Mouse (Mus musculus): ENCODE results near the gene March11. TPM values are rescaled to one million over a fixed set of nuclear protein-coding genes. Genes with fewer than 3 reads are reported as not detected.
A peak's percentile ranks its signal among the peaks of the same experiment; 100 is the strongest.

Gene March11
- 1.1 and 1.2 TPM in 2 replicates for polyA plus RNA-seq (2015; fragmentation: Nextera tagmentation; extraction: Ambion mirVana)

DNA sequence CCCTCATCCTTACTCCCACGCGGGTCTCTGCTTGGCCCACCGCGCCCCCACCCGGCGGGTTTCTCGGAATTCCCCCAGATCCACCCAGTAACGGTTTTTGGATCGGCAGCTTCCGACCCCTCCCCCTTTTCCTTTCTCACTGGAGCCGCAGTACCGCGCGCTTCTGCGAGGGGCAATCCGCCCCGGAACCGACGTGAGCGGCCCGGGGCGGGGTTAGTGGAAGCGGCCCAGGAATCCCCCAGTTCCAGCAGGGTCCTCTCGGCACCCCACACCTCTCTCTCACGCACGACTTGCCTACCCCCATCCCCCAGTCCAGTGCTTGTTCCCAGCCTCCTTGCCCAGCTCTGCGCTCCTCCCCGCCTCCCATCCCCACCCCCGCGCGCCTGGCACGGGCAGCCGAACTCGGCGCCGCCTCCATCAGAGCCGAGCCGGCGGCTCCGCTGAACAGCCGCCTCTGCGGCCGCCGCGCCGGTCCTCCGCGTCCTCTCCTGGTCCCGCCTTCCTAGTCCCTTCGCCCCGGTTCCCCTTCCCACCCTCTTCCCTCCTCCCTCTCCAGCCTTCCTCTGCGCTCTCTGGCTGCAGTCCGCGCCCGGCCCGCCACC is at the start of gene March11:
TSS of gene March11 (plus strand) at position 420 of the 602 bp plus-strand sequence.
- H3K27ac ChIP-seq (replicated peaks) = no peak within 1 kb of the TSS
- no peaks in the 10 kb centered on the region for H3K36me3 ChIP-seq
- 1% methylated on average over 55 of the region's 56 CpGs for WGBS

DNA sequence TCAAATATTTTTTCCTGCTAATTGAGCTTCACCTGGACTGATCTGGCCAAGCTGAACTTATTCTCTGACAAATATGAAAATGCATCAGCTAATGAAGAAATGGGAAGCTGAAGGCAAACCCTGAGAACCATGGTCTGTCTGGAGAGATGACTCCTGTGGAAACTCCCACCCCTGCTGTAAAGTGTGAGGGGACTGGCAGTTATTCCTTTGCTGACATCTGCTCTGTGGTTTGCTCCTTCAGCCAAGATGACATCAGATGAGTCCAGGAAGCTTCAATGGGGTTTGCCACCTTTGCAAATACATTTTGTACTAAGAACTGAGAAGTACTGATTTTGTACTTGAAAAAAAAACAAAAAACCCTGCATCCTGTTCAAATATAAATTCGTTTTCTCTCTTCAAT is 46.5 kb upstream of the March11 start:
- no peak overlapping the region for H3K4me2 ChIP-seq (replicated peaks)
- H3K27me3 ChIP-seq = no peaks in the 10 kb centered on the region
- H3K9me3 ChIP-seq (replicated peaks) = no peaks in the 10 kb centered on the region
- no peak overlapping the region for H3K4me3 ChIP-seq (replicated peaks)
- no peak overlapping the region for H3K9ac ChIP-seq
- H3K4me1 ChIP-seq = no peaks in the 10 kb centered on the region
- no peak for ATAC-seq (ENCODE audit: insufficient number of reproducible peaks, low FRiP score, low TSS enrichment, low read depth)
- WGBS = 38% methylated on average over 1 of the region's 1 CpGs
- H3K36me3 ChIP-seq = no peaks in the 10 kb centered on the region
- H3K27ac ChIP-seq (replicated peaks) = no peak overlapping the region

More for the DNA sequence above, at the start of gene March11:
- Histone ChIP-seq H3K9ac (no peak within 1 kb of the TSS), H3K9me3 (replicated peaks) (no peaks in the 10 kb centered on the region), H3K4me1 (peaks cover 8% of the 10 kb centered on the region; the same call in 1 of the 2 replicates), H3K27me3 (peaks cover 20% of the 10 kb centered on the region), H3K4me3 (replicated peaks) (peak within 1 kb of the TSS; percentile 55), H3K4me2 (replicated peaks) (peak within 1 kb of the TSS; percentile 96)
- peak; percentile 67 for ATAC-seq (ENCODE audit: insufficient number of reproducible peaks, low FRiP score, low TSS enrichment, low read depth)

- WGBS = 78% methylated on average over 4 of the region's 4 CpGs
- Histone ChIP-seq H3K4me3 (replicated peaks) (no peak overlapping the region), H3K4me2 (replicated peaks) (no peak overlapping the region), H3K9me3 (replicated peaks) (no peaks in the 10 kb centered on the region), H3K27me3 (no peaks in the 10 kb centered on the region), H3K27ac (replicated peaks) (no peak overlapping the region), H3K4me1 (no peaks in the 10 kb centered on the region), H3K9ac (no peak overlapping the region), H3K36me3 (no peaks in the 10 kb centered on the region)
- ATAC-seq (ENCODE audit: insufficient number of reproducible peaks, low FRiP score, low TSS enrichment, low read depth) = no peak
Observed at GRCm38 (mm10) chr15:26269596-26269995, 39.3 kb upstream of the March11 start.

DNA sequence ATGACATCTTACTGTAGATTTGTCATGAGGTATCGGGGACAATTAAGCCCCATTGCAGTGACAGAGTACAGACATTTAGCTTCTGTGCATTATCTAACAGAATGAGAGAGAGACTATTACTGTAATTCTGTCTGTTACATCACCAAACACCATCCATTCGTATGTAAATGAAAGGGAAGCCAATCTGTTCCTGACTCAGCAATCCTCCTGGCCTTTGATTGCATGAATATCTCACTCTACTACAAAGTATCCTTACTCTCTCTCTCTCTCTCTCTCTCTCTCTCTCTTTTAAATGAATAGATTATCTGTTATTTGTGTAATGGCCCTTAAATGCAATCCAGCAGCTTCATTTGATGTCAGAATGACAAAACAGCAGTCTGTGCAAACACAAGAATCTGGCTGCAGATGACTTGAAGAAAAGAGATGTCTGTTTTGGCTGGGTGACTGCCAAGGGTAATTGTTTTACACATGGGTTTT is 32.8 kb upstream of the March11 start:
- 78% methylated on average over 2 of the region's 2 CpGs for WGBS
- no peaks in the 10 kb centered on the region for H3K36me3 ChIP-seq
- no peak overlapping the region for H3K9ac ChIP-seq
- H3K27ac ChIP-seq (replicated peaks) = no peak overlapping the region
- no peak overlapping the region for H3K4me3 ChIP-seq (replicated peaks)
- H3K4me2 ChIP-seq (replicated peaks) = no peak overlapping the region
- no peaks in the 10 kb centered on the region for H3K9me3 ChIP-seq (replicated peaks)
- ATAC-seq (ENCODE audit: insufficient number of reproducible peaks, low FRiP score, low TSS enrichment, low read depth) = no peak
- no peaks in the 10 kb centered on the region for H3K4me1 ChIP-seq
- H3K27me3 ChIP-seq = no peaks in the 10 kb centered on the region

DNA sequence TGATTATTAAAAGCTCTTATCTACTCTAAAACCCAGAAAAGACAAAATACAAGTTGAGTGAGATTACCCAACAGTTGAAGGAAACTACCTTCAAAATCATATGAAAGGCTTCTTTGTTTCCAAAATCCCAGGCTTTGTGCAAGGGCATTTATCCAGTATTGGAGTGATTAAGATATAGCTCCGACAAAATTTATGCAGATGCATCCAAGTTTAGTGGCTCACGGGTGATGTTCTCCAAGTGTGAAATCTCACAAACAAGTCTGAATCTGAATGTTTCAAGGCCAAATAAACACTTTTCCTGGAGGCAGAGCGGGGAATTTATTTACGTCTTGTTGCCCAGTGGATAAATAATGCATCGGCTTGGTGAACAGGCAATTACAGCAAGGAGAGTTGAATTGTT is 32.2 kb upstream of the March11 start:
- H3K4me3 ChIP-seq (replicated peaks) = no peak overlapping the region
- no peaks in the 10 kb centered on the region for H3K36me3 ChIP-seq
- no peaks in the 10 kb centered on the region for H3K27me3 ChIP-seq
- no peaks in the 10 kb centered on the region for H3K4me1 ChIP-seq
- H3K27ac ChIP-seq (replicated peaks) = no peak overlapping the region
- H3K9me3 ChIP-seq (replicated peaks) = no peaks in the 10 kb centered on the region
- ATAC-seq (ENCODE audit: insufficient number of reproducible peaks, low FRiP score, low TSS enrichment, low read depth) = no peak
- 79% methylated on average over 5 of the region's 5 CpGs for WGBS
- no peak overlapping the region for H3K9ac ChIP-seq
- H3K4me2 ChIP-seq (replicated peaks) = no peak overlapping the region

- Histone ChIP-seq H3K4me1 (no peaks in the 10 kb centered on the region), H3K9ac (no peak overlapping the region), H3K9me3 (replicated peaks) (no peaks in the 10 kb centered on the region), H3K4me3 (replicated peaks) (no peak overlapping the region), H3K27me3 (no peaks in the 10 kb centered on the region), H3K27ac (replicated peaks) (no peak overlapping the region), H3K36me3 (no peaks in the 10 kb centered on the region), H3K4me2 (replicated peaks) (no peak overlapping the region)
- no peak for ATAC-seq (ENCODE audit: insufficient number of reproducible peaks, low FRiP score, low TSS enrichment, low read depth)
- WGBS = 87% methylated on average over 4 of the region's 4 CpGs
Observed at GRCm38 (mm10) chr15:26291871-26292270, 17.0 kb upstream of the March11 start.

DNA sequence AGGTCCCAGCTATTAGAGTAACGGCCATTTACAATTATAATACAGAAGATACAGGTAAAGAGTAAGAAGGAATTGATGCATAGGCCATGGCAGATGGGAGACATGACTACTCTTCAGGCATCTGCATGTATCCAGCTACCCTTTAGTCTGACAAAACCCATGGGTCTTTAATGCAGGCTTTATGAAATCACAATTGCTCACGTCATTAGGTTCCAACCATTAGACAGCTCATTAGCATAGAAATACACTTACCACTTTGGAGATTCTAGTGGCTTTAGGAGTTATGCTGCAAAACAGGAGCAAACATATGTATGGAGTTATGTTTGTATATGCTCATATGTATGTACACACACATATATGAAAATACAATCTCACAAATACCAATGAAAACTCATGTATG is 16.0 kb upstream of the March11 start:
- Histone ChIP-seq H3K9ac (no peak overlapping the region), H3K4me3 (replicated peaks) (no peak overlapping the region), H3K36me3 (no peaks in the 10 kb centered on the region), H3K27ac (replicated peaks) (no peak overlapping the region), H3K4me2 (replicated peaks) (no peak overlapping the region), H3K9me3 (replicated peaks) (no peaks in the 10 kb centered on the region), H3K27me3 (no peaks in the 10 kb centered on the region), H3K4me1 (no peaks in the 10 kb centered on the region)
- whole genome bisulfite sequencing = 65% methylated on average over 2 of the region's 2 CpGs
- ATAC-seq (ENCODE audit: insufficient number of reproducible peaks, low FRiP score, low TSS enrichment, low read depth) = no peak

DNA sequence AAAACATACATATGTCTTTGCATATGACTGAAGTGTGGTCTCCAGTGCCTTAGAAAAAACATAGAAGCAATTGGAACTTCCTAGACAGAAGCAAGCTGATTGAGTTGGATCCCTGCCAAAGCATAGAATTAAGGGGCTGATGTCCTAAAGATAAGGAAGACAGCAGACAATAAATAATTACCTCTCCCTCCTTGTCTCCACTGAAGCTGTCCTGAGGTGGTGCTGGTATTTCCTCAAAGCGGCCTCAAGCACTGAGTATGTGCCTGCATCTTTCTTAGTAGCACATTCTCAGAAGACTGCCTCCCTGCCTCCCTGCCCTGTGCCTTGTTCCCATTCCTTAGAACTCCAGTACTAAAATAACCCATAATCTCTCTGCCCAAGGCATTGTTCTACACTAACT is 15.6 kb upstream of the March11 start:
- Histone ChIP-seq H3K9me3 (replicated peaks) (no peaks in the 10 kb centered on the region), H3K4me1 (no peaks in the 10 kb centered on the region), H3K27me3 (no peaks in the 10 kb centered on the region), H3K4me3 (replicated peaks) (no peak overlapping the region), H3K4me2 (replicated peaks) (no peak overlapping the region), H3K27ac (replicated peaks) (no peak overlapping the region), H3K36me3 (no peaks in the 10 kb centered on the region), H3K9ac (no peak overlapping the region)
- WGBS = 52% methylated on average over 1 of the region's 1 CpGs
- ATAC-seq (ENCODE audit: insufficient number of reproducible peaks, low FRiP score, low TSS enrichment, low read depth) = no peak

GRCm38 (mm10) chr15:26298668-26299067 is 10.2 kb upstream of the March11 start:
- Histone ChIP-seq H3K4me1 (no peaks in the 10 kb centered on the region), H3K9me3 (replicated peaks) (no peaks in the 10 kb centered on the region), H3K9ac (no peak overlapping the region), H3K27ac (replicated peaks) (no peak overlapping the region), H3K36me3 (no peaks in the 10 kb centered on the region), H3K27me3 (no peaks in the 10 kb centered on the region), H3K4me2 (replicated peaks) (no peak overlapping the region), H3K4me3 (replicated peaks) (no peak overlapping the region)
- no peak for ATAC-seq (ENCODE audit: insufficient number of reproducible peaks, low FRiP score, low TSS enrichment, low read depth)
- 92% methylated on average over 6 of the region's 6 CpGs for WGBS

- H3K36me3 ChIP-seq = no peaks in the 10 kb centered on the region
- peak overlapping the region; percentile 96 for H3K4me2 ChIP-seq (replicated peaks)
- H3K9me3 ChIP-seq (replicated peaks) = no peaks in the 10 kb centered on the region
- H3K4me3 ChIP-seq (replicated peaks) = peak overlapping the region; percentile 55
- 0% methylated on average over 46 of the region's 62 CpGs for WGBS
- H3K27me3 ChIP-seq = peaks cover 20% of the 10 kb centered on the region
- ATAC-seq (ENCODE audit: insufficient number of reproducible peaks, low FRiP score, low TSS enrichment, low read depth) = no peak
- H3K4me1 ChIP-seq = peaks cover 8% of the 10 kb centered on the region; the same call in 1 of the 2 replicates
- H3K9ac ChIP-seq = no peak overlapping the region
- no peak overlapping the region for H3K27ac ChIP-seq (replicated peaks)
Observed at GRCm38 (mm10) chr15:26309291-26309931, 563 bp downstream of the March11 start.

DNA sequence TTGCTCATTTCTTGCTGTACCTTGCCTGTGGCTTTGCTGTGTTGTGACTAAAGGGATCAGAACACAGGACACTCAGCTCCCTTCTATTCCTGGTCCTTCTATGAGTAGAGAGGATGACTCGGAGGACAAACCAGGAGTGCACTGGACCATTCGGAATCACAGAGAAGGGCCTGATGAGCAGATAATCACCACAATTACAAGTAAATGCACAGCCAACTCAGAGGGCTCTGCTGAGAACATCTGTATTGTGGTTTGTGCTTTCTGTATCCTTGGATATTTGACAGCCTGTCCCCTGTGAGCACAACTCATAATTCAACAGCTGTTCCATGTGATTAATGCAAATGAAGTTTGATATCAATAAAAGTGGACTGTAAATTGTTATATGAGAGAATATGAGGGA is 11.0 kb downstream of the March11 start:
- no peaks in the 10 kb centered on the region for H3K4me1 ChIP-seq
- H3K36me3 ChIP-seq = no peaks in the 10 kb centered on the region
- 68% methylated on average over 2 of the region's 2 CpGs for WGBS

GRCm38 (mm10) chr15:26320402-26320801 is 11.6 kb downstream of the March11 start:
- Histone ChIP-seq H3K27ac (replicated peaks) (no peak overlapping the region), H3K4me1 (no peaks in the 10 kb centered on the region), H3K36me3 (no peaks in the 10 kb centered on the region), H3K4me3 (replicated peaks) (no peak overlapping the region), H3K4me2 (replicated peaks) (no peak overlapping the region), H3K9ac (no peak overlapping the region), H3K9me3 (replicated peaks) (no peaks in the 10 kb centered on the region), H3K27me3 (no peaks in the 10 kb centered on the region)
- 81% methylated on average over 3 of the region's 3 CpGs for WGBS
- no peak for ATAC-seq (ENCODE audit: insufficient number of reproducible peaks, low FRiP score, low TSS enrichment, low read depth)

More for the DNA sequence above, 11.0 kb downstream of the March11 start:
- H3K9me3 ChIP-seq (replicated peaks) = no peaks in the 10 kb centered on the region
- H3K4me2 ChIP-seq (replicated peaks) = no peak overlapping the region
- ATAC-seq (ENCODE audit: insufficient number of reproducible peaks, low FRiP score, low TSS enrichment, low read depth) = no peak
- H3K27me3 ChIP-seq = no peaks in the 10 kb centered on the region
- no peak overlapping the region for H3K4me3 ChIP-seq (replicated peaks)
- H3K9ac ChIP-seq = no peak overlapping the region
- no peak overlapping the region for H3K27ac ChIP-seq (replicated peaks)

Measured in embryonic facial prominence, embryonic 15.5 days (tissue).